Comparison of ENCODE assay signal across 10 mouse cellular contexts in genomic region chr6:83381510-83382491, GRCm38 (mm10). TPM values are rescaled to one million over a fixed set of nuclear protein-coding genes. Genes with fewer than 3 reads are reported as not detected.
DNase-seq lines count a peak whose midpoint lies in the region.
"Had no signal": no experiment of that assay in that cellular context is flagged by ENCODE, and none has a peak within 500 bp of the region (broad histone marks: within the 10 kb centered on the region; RNA-seq: fewer than 3 reads in every experiment).

No protein-coding gene starts in this region.

- peak; percentile 71 for DNase-seq in gastrocnemius, adult 18-20 months (ENCODE audit: low spot score)
- DNase-seq in gastrocnemius, postnatal 4 days (ENCODE audit: low spot score in 2 of 2): no peak
- DNase-seq in gastrocnemius, postnatal 36 days: peak; percentile 45 to 48
- DNase-seq in liver: peak; percentile 82
- DNase-seq in spleen, postnatal 4 days (ENCODE audit: low spot score in 2 of 2): peak; percentile 78 to 82
- no peak for DNase-seq in ovary, postnatal 14 days (ENCODE audit: low spot score)
- no peak for DNase-seq in layer of hippocampus, adult 8-10 months (ENCODE audit: low spot score in 2 of 2)
- DNase-seq in adrenal gland, postnatal 25 days: no peak
- DNase-seq: cerebellum, postnatal 14 days; kidney, adult 9 months had no signal

- intact Hi-C loops in gastrocnemius, postnatal 36 days (cut with DNase I): loop anchor here (5.0 kb wide), 1 partner anchor 40 kb away; no protein-coding TSS in a partner anchor

RNA-seq across cellular contexts. Expression of gene Bola3, which starts 32.9 kb away (rescaled TPM):
- 100 to 1,000 TPM; 249 to 275 TPM for total RNA-seq in gastrocnemius, adult 18-20 months (2021)
- 100 to 1,000 TPM; 118 to 137 TPM for total RNA-seq in gastrocnemius, postnatal 4 days (2021)
- 100 to 1,000 TPM; 223 to 243 TPM for total RNA-seq in gastrocnemius, postnatal 36 days (2021)
- total RNA-seq in layer of hippocampus, adult 8-10 months (2022): 10 to 100 TPM; 33.5 to 55.4 (median 42.2) TPM
- total RNA-seq in adrenal gland, postnatal 25 days (2021): 193 and 211 TPM in 2 replicates

RNA-seq across cellular contexts. Expression of gene Mob1a, which starts 56.0 kb away (rescaled TPM):
- 10 to 100 TPM in 1 of 2 experiments, 1 to 10 TPM in 1; 8.0 to 12.4 TPM for total RNA-seq in gastrocnemius, adult 18-20 months (2021)
- 10 to 100 TPM; 36.6 to 42.8 TPM for total RNA-seq in gastrocnemius, postnatal 4 days (2021)
- total RNA-seq in gastrocnemius, postnatal 36 days (2021): 1 to 10 TPM; 9.5 to 9.8 TPM
- 10 to 100 TPM; 20.5 to 31.0 (median 26.1) TPM for total RNA-seq in layer of hippocampus, adult 8-10 months (2022)
- 81.3 and 81.9 TPM in 2 replicates for total RNA-seq in adrenal gland, postnatal 25 days (2021)

RNA-seq across cellular contexts. Expression of gene Mthfd2, which starts 56.1 kb away (rescaled TPM):
- 1 to 10 TPM; 3.0 to 3.2 TPM for total RNA-seq in gastrocnemius, adult 18-20 months (2021)
- total RNA-seq in gastrocnemius, postnatal 4 days (2021): 10 to 100 TPM in 1 of 2 experiments, 1 to 10 TPM in 1; 7.5 to 10.6 TPM
- total RNA-seq in gastrocnemius, postnatal 36 days (2021): 1 to 10 TPM; 4.3 to 8.2 TPM
- 10 to 100 TPM in 1 of 4 experiments, 1 to 10 TPM in 3; 5.7 to 10.6 (median 9.5) TPM for total RNA-seq in layer of hippocampus, adult 8-10 months (2022)
- 29.2 and 47.6 TPM in 2 replicates for total RNA-seq in adrenal gland, postnatal 25 days (2021)

Comparison
In these comparisons a context has a peak if more than half of its experiments do, and no peak if none do; other contexts are left out.
1. DNase-seq: peak in gastrocnemius, adult 18-20 months (single experiment), gastrocnemius, postnatal 36 days (2 of 2), liver (single experiment) and spleen, postnatal 4 days (2 of 2); none in gastrocnemius, postnatal 4 days (0 of 2), ovary, postnatal 14 days (single experiment), layer of hippocampus, adult 8-10 months (0 of 2) and adrenal gland, postnatal 25 days (single experiment).